Mouse (Mus musculus): Measurements from ENCODE around the gene Tmem251. TPM values are rescaled to one million over a fixed set of nuclear protein-coding genes. Genes with fewer than 3 reads are reported as not detected.

Tmem251 gene
- polyA plus RNA-seq, 1 experiment from 2014 or later = 14.0 TPM

DNA sequence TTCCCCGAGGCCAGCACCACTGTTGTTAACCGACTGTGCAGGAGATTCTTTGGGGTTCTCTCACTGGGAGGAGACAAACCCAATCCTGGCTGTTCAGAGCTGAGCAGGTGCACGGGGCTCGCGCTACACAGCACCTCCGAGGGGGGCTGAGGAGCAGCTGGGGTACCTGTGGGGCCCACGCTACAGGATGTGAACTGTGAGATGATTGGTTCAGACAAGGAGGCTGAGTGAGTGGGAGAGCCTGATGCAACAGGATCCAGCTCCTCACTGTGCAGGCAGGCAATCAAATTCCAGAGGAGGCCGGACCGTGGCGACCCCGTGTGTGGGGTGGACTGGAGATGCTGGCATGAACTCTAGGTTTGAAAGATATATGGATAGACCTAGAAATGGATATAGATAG lies 21.1 kb upstream of the Tmem251 start:
- Histone ChIP-seq H3K9ac (ENCODE audit: low read depth, low read length) (no peak overlapping the region), H3K27ac (ENCODE audit: low read depth, low read length) (no peak overlapping the region), H3K4me2 (no peak overlapping the region), H3K36me3 (ENCODE audit: control insufficient read depth, insufficient read depth, low read length) (no peaks in the 10 kb centered on the region), H3K4me1 (replicated peaks; ENCODE audit: control insufficient read depth, insufficient read depth, low read length) (no peaks in the 10 kb centered on the region), H3K9me3 (ENCODE audit: control insufficient read depth, low read length) (no peaks in the 10 kb centered on the region), H3K27me3 (replicated peaks; ENCODE audit: control insufficient read depth, insufficient read depth, low read length) (no peaks in the 10 kb centered on the region), H3K4me3 (ENCODE audit: low read depth, low read length) (no peak overlapping the region)
- DNase-seq (ENCODE audit: low spot score) = no peak
- WGBS = 74% methylated on average over 11 of the region's 11 CpGs
- ATAC-seq (replicated peaks; ENCODE audit: low FRiP score) = no peak

DNA sequence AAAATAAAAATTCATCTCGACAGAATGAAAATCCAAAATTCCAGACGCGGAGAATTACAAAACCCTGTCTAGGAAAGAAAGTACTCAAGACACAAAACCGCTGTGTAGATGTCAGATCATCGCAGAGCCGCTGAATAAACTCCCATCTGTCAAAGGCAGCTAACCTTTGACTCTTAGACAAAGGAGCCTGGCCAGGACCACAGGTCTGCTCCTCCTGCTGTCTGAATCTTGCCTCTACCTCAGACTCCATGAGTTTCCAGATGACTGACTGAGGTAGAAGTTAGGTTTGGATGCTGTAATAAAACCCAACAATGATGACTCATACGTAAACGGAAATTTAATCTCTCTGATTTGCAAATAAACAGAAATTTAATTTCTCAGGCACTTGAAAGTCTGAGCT lies 20.6 kb upstream of the Tmem251 start:
- WGBS = 80% methylated on average over 8 of the region's 8 CpGs
- no peak overlapping the region for H3K4me3 ChIP-seq (ENCODE audit: low read depth, low read length)
- DNase-seq (ENCODE audit: low spot score) (no peak), ATAC-seq (replicated peaks; ENCODE audit: low FRiP score) (no peak)
- H3K4me1 ChIP-seq (replicated peaks; ENCODE audit: control insufficient read depth, insufficient read depth, low read length) = no peaks in the 10 kb centered on the region
- H3K9me3 ChIP-seq (ENCODE audit: control insufficient read depth, low read length) = no peaks in the 10 kb centered on the region
- H3K27ac ChIP-seq (ENCODE audit: low read depth, low read length) = no peak overlapping the region
- no peak overlapping the region for H3K4me2 ChIP-seq
- H3K27me3 ChIP-seq (replicated peaks; ENCODE audit: control insufficient read depth, insufficient read depth, low read length) = no peaks in the 10 kb centered on the region
- H3K36me3 ChIP-seq (ENCODE audit: control insufficient read depth, insufficient read depth, low read length) = no peaks in the 10 kb centered on the region
- H3K9ac ChIP-seq (ENCODE audit: low read depth, low read length) = no peak overlapping the region

DNA sequence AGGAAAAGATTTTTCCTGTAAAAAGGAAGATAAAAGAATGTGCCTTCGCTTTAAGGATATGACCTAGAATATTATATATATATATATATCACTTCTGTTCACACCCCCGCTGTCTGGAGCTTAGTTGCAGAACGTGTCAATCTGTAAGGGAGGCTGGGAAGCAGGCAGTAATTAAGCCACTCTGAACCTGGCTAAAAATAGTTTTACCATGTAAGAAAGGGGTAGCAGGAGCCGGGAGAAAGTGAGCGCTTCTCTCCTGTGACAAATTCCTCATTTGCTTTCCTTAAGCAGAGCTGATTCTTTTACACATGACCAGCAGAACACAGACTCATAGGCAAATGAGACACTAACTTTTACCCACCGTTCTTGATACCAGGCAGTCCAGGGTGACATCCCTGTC lies 19.7 kb upstream of the Tmem251 start:
- Histone ChIP-seq H3K4me2 (no peak overlapping the region), H3K4me3 (ENCODE audit: low read depth, low read length) (no peak overlapping the region), H3K36me3 (ENCODE audit: control insufficient read depth, insufficient read depth, low read length) (no peaks in the 10 kb centered on the region), H3K27me3 (replicated peaks; ENCODE audit: control insufficient read depth, insufficient read depth, low read length) (no peaks in the 10 kb centered on the region), H3K9ac (ENCODE audit: low read depth, low read length) (no peak overlapping the region), H3K4me1 (replicated peaks; ENCODE audit: control insufficient read depth, insufficient read depth, low read length) (no peaks in the 10 kb centered on the region), H3K9me3 (ENCODE audit: control insufficient read depth, low read length) (no peaks in the 10 kb centered on the region), H3K27ac (ENCODE audit: low read depth, low read length) (no peak overlapping the region)
- ATAC-seq (replicated peaks; ENCODE audit: low FRiP score) = no peak
- WGBS = 67% methylated on average over 6 of the region's 6 CpGs
- DNase-seq (ENCODE audit: low spot score) = no peak

DNA sequence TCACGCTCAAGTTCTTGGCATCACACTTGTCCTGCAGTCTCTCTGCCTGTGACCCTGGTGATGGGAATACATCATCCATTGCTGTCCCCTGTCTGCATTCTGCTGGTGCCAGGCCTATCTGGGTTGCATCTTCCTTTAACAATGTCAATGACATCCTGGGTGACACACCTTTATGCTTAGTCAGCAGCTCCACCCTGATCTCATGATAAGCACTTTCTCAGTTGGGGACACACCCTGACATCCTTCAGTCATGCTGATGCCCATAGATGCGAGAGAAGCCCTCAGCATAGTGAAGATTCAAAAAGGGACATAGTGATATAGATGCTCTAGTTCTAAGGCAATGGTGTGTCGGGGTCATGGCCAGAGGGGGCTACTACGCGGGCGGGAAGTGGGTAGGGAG lies 18.4 kb upstream of the Tmem251 start:
- Histone ChIP-seq H3K27me3 (replicated peaks; ENCODE audit: control insufficient read depth, insufficient read depth, low read length) (no peaks in the 10 kb centered on the region), H3K27ac (ENCODE audit: low read depth, low read length) (no peak overlapping the region), H3K9ac (ENCODE audit: low read depth, low read length) (no peak overlapping the region), H3K4me3 (ENCODE audit: low read depth, low read length) (no peak overlapping the region), H3K4me1 (replicated peaks; ENCODE audit: control insufficient read depth, insufficient read depth, low read length) (peaks cover 3% of the 10 kb centered on the region; the same call in 1 of the 2 replicates), H3K36me3 (ENCODE audit: control insufficient read depth, insufficient read depth, low read length) (no peaks in the 10 kb centered on the region), H3K9me3 (ENCODE audit: control insufficient read depth, low read length) (no peaks in the 10 kb centered on the region), H3K4me2 (no peak overlapping the region)
- WGBS = 88% methylated on average over 6 of the region's 6 CpGs
- DNase-seq (ENCODE audit: low spot score) = no peak
- ATAC-seq (replicated peaks; ENCODE audit: low FRiP score) = no peak

DNA sequence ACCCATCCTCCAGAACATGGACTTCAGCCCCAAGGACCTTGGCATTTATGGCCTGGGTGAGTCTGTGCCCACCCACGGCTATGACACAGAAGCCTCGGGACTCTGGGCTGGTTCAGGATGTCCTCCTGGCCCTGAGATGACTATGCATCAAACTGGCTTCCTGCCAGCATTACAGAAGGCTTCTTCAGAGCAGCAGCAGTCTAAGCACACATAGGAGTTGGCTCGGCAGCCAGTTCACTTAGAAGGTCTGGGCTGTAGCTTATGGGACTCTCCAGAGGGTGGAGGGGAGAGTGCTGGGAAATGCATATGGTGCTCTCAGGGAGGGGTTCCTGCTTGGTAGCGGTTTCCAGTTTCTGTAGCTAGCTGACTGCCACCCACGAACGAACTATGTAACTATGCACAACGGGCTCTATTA lies 17.8 kb upstream of the Tmem251 start:
- WGBS = 60% methylated on average over 7 of the region's 7 CpGs
- no peak for ATAC-seq (replicated peaks; ENCODE audit: low FRiP score)
- no peak for DNase-seq (ENCODE audit: low spot score)

DNA sequence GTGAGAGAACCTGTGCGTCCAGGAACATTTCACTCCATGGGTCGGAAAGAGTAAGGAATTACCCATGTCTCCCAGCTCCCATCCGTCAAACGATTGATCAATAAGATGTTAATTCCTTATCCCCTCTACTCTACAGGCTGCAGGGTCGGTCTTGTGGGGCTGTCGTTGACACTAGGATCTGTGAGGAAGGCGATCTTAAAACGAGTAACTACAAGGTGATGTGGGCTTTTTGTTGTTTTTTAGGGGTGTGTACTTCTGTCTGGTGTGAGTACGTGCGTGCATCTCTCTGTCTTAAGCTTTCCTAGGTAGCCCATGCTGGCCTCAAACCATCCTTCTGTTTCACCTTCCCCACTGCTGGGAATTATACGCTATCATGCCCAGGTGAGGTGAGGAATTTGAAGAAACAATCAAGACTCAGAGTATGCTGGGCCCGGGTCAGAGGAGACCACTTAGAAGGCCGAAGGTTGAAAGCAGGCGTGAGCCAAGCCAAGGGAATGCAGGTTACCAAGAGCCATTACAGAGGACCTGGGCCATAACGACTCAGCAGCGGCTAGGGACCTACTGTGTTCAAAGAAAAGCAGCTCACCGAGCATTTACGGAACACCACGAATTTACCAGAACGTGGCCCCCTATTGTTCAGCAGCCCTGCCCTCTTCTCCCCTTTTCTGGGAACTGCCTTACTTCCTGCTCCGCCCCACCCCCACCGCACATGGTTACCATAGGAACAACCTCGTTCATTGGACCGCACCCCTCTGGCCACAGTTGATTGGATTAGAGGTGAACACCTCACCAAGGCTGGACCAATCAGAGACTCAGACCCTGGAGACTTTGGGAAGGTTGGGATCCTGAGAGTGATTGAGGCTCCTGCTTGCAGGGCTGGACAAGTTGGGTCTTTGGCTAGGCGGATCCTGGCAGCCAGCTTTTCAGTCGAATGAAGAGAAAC lies 13.4 kb upstream of the Tmem251 start:
- H3K9me3 ChIP-seq (ENCODE audit: control insufficient read depth, low read length) = no peaks in the 10 kb centered on the region
- 0 out of 2 replicates have a peak overlapping the region, but pooled peaks have one; percentile 14 for H3K9ac ChIP-seq (ENCODE audit: low read depth, low read length)
- H3K4me3 ChIP-seq (ENCODE audit: low read depth, low read length) = peak overlapping the region; percentile 20
- peaks cover 15% of the 10 kb centered on the region for H3K4me1 ChIP-seq (replicated peaks; ENCODE audit: control insufficient read depth, insufficient read depth, low read length)
- peak; percentile 92 for ATAC-seq (replicated peaks; ENCODE audit: low FRiP score)
- no peaks in the 10 kb centered on the region for H3K36me3 ChIP-seq (ENCODE audit: control insufficient read depth, insufficient read depth, low read length)
- WGBS = 37% methylated on average over 26 of the region's 26 CpGs
- H3K27ac ChIP-seq (ENCODE audit: low read depth, low read length) = peak overlapping the region; percentile 38; the same call in 1 of the 2 replicates
- peak overlapping the region; percentile 58 for H3K4me2 ChIP-seq
- H3K27me3 ChIP-seq (replicated peaks; ENCODE audit: control insufficient read depth, insufficient read depth, low read length) = no peaks in the 10 kb centered on the region
- peak; percentile 78 for DNase-seq (ENCODE audit: low spot score)

More for the DNA sequence above, 17.8 kb upstream of the Tmem251 start:
- H3K27ac ChIP-seq (ENCODE audit: low read depth, low read length) = no peak overlapping the region
- H3K9ac ChIP-seq (ENCODE audit: low read depth, low read length) = no peak overlapping the region
- H3K4me3 ChIP-seq (ENCODE audit: low read depth, low read length) = no peak overlapping the region
- H3K4me2 ChIP-seq = no peak overlapping the region
- peaks cover 8% of the 10 kb centered on the region for H3K4me1 ChIP-seq (replicated peaks; ENCODE audit: control insufficient read depth, insufficient read depth, low read length)
- no peaks in the 10 kb centered on the region for H3K9me3 ChIP-seq (ENCODE audit: control insufficient read depth, low read length)
- no peaks in the 10 kb centered on the region for H3K27me3 ChIP-seq (replicated peaks; ENCODE audit: control insufficient read depth, insufficient read depth, low read length)
- H3K36me3 ChIP-seq (ENCODE audit: control insufficient read depth, insufficient read depth, low read length) = no peaks in the 10 kb centered on the region

DNA sequence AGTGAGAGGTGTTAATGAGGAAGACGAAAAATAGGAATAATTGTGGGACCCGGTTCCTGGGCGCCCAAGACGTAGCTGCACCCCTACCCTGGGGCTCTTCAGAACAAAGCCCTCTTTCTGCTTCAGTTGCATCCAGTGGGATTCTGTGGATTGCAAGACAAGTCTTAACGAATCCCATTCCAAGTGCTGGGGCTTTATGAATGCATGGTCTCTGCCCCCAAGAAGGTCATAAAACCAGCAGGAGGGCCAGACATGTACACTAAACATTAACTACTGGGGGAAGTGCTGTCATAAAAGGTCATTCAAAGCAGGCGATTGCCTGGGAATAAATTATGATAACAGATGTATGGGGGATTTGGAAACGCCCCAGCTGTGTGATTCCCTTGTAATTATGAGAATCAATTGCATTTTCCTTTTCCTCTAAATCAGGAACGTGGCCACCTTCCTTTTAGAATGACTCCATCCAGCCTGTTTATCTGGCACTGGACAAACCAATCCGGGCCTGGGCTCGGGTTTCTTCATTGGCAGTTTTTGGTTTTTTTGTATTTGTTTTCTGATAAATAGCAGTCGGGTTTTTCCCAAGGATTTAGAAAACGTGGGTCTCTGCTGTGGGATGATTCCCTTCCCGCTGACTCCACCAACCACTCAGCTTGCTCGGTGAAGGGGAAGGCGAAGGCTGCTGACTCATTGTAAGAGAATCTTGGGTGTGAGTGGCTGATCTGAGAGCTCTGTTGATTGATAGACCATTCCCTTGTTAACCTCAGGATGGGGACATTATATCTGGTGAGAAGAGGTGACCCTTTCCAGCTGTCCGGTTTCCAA lies 12.6 kb upstream of the Tmem251 start:
- Histone ChIP-seq H3K27ac (ENCODE audit: low read depth, low read length) (peak overlapping the region; percentile 38; the same call in 1 of the 2 replicates), H3K4me1 (replicated peaks; ENCODE audit: control insufficient read depth, insufficient read depth, low read length) (peaks cover 15% of the 10 kb centered on the region), H3K36me3 (ENCODE audit: control insufficient read depth, insufficient read depth, low read length) (no peaks in the 10 kb centered on the region), H3K9me3 (ENCODE audit: control insufficient read depth, low read length) (no peaks in the 10 kb centered on the region), H3K4me3 (ENCODE audit: low read depth, low read length) (no peak overlapping the region), H3K27me3 (replicated peaks; ENCODE audit: control insufficient read depth, insufficient read depth, low read length) (no peaks in the 10 kb centered on the region), H3K9ac (ENCODE audit: low read depth, low read length) (0 out of 2 replicates have a peak overlapping the region, but pooled peaks have one; percentile 14), H3K4me2 (peak overlapping the region; percentile 58)
- ATAC-seq (replicated peaks; ENCODE audit: low FRiP score) (peak; percentile 6; the same call in 1 of the 2 replicates), DNase-seq (ENCODE audit: low spot score) (no peak)
- 49% methylated on average over 16 of the region's 16 CpGs for WGBS

DNA sequence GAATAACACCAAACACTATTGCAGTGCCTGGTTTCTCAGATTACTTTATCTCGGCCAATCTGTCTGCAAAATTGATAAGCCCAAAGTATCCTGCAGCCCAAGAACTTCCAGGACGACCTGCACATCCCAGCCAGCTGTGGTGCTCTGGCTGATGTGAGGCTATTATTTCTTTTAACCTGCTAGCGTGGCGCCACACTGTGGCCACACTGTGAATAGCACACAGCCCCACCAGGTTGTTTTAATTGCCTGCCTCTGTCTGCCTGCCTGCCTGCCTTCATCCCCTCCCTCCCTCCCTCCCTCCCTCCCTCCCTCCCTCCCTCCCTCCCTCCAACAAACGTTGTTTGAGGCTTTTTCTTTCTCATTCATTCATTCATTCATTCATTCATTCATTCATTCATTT lies 10.2 kb upstream of the Tmem251 start:
- 5% methylated on average over 4 of the region's 5 CpGs for WGBS
- no peaks in the 10 kb centered on the region for H3K9me3 ChIP-seq (ENCODE audit: control insufficient read depth, low read length)
- H3K4me3 ChIP-seq (ENCODE audit: low read depth, low read length) = no peak overlapping the region
- no peaks in the 10 kb centered on the region for H3K27me3 ChIP-seq (replicated peaks; ENCODE audit: control insufficient read depth, insufficient read depth, low read length)
- no peak overlapping the region for H3K4me2 ChIP-seq
- ATAC-seq (replicated peaks; ENCODE audit: low FRiP score) (no peak; the same call in 1 of the 2 replicates), DNase-seq (ENCODE audit: low spot score) (no peak)
- no peak overlapping the region for H3K27ac ChIP-seq (ENCODE audit: low read depth, low read length)
- H3K4me1 ChIP-seq (replicated peaks; ENCODE audit: control insufficient read depth, insufficient read depth, low read length) = peaks cover 15% of the 10 kb centered on the region
- no peaks in the 10 kb centered on the region for H3K36me3 ChIP-seq (ENCODE audit: control insufficient read depth, insufficient read depth, low read length)
- H3K9ac ChIP-seq (ENCODE audit: low read depth, low read length) = no peak overlapping the region

Measured in liver, embryonic 11.5 days (tissue).